In genomic region chr6:40033935-40034334, GRCm38 (mm10) we compare ENCODE assay signal across 20 mouse cellular contexts.
DNase-seq lines count a peak whose midpoint lies in the region; ATAC-seq and TF ChIP-seq lines count a peak whose summit lies in the region.
"Had no signal": no experiment of that assay in that cellular context is flagged by ENCODE, and none has a peak within 500 bp of the region (broad histone marks: within the 10 kb centered on the region; RNA-seq: fewer than 3 reads in every experiment).

No protein-coding gene starts in this region.

- no peak overlapping the region for H3K4me3 ChIP-seq in intestine, postnatal 0 days (ENCODE audit: low read depth, low read length)
- no peak overlapping the region for H3K4me3 ChIP-seq in intestine, embryonic 16.5 days (ENCODE audit: low read length)
- no peak overlapping the region for H3K4me3 ChIP-seq in midbrain, embryonic 11.5 days (ENCODE audit: low read depth, low read length)
- no peak overlapping the region for H3K4me3 ChIP-seq in midbrain, postnatal 0 days (ENCODE audit: low read depth, low read length)

- no peaks in the 10 kb centered on the region for H3K36me3 ChIP-seq in intestine, postnatal 0 days (ENCODE audit: control insufficient read depth, insufficient read depth)
- H3K36me3 ChIP-seq in intestine, embryonic 16.5 days (ENCODE audit: control insufficient read depth, insufficient read depth, low read length): no peaks in the 10 kb centered on the region
- H3K36me3 ChIP-seq in midbrain, embryonic 11.5 days (ENCODE audit: control insufficient read depth, insufficient read depth, low read length): no peaks in the 10 kb centered on the region
- no peaks in the 10 kb centered on the region for H3K36me3 ChIP-seq in midbrain, postnatal 0 days (ENCODE audit: insufficient read depth, low read length)
- H3K36me3 ChIP-seq: G1E had no signal

- TF ChIP-seq CTCF in intestine, postnatal 0 days (IDR thresholded peaks at IDR 0.05; ENCODE audit: low read depth): no peak
- TF ChIP-seq CTCF in midbrain, postnatal 0 days (IDR thresholded peaks at IDR 0.05): no peak

- H3K27me3 ChIP-seq in intestine, postnatal 0 days (replicated peaks; ENCODE audit: control insufficient read depth, insufficient read depth, low read length): no peaks in the 10 kb centered on the region
- no peaks in the 10 kb centered on the region for H3K27me3 ChIP-seq in intestine, embryonic 16.5 days (replicated peaks; ENCODE audit: control insufficient read depth, insufficient read depth, low read length)
- no peaks in the 10 kb centered on the region for H3K27me3 ChIP-seq in midbrain, embryonic 11.5 days (ENCODE audit: control insufficient read depth, insufficient read depth, low read length)
- H3K27me3 ChIP-seq in midbrain, postnatal 0 days (ENCODE audit: insufficient read depth, low read length): no peaks in the 10 kb centered on the region
- H3K27me3 ChIP-seq: Patski had no signal

- H3K27ac ChIP-seq in intestine, postnatal 0 days (ENCODE audit: low read depth, low read length): no peak overlapping the region
- no peak overlapping the region for H3K27ac ChIP-seq in intestine, embryonic 16.5 days (ENCODE audit: low read length)
- no peak overlapping the region for H3K27ac ChIP-seq in midbrain, embryonic 11.5 days (ENCODE audit: low read depth, low read length)
- no peak overlapping the region for H3K27ac ChIP-seq in midbrain, postnatal 0 days (ENCODE audit: low read depth, low read length)

- intact Hi-C loops in heart, postnatal 36 days (cut with DNase I): no loop called here

- peak; percentile 51 for ATAC-seq in intestine, postnatal 0 days
- ATAC-seq in intestine, embryonic 16.5 days: no peak
- no peak for ATAC-seq in midbrain, embryonic 11.5 days (ENCODE audit: low FRiP score)
- no peak for ATAC-seq in midbrain, postnatal 0 days (ENCODE audit: low FRiP score)
- ATAC-seq: activated CD4-positive, CD25-positive, alpha-beta regulatory T cell, adult 4 months; CD4-positive, CD25-positive, alpha-beta regulatory T cell, adult 4 months; Patski had no signal

- H3K9ac ChIP-seq in intestine, postnatal 0 days (ENCODE audit: low read depth, low read length): no peak overlapping the region
- H3K9ac ChIP-seq in intestine, embryonic 16.5 days (ENCODE audit: low read depth, low read length): no peak overlapping the region
- no peak overlapping the region for H3K9ac ChIP-seq in midbrain, embryonic 11.5 days (ENCODE audit: low read length)
- H3K9ac ChIP-seq in midbrain, postnatal 0 days (replicated peaks; ENCODE audit: low read length, poor library complexity, severe bottlenecking): no peak overlapping the region

- DNase-seq in heart, adult 11 months: peak; percentile 57
- no peak for DNase-seq in heart, postnatal 36 days
- DNase-seq in midbrain, embryonic 11.5 days (ENCODE audit: low spot score, missing footprints): peak; percentile 59
- DNase-seq in midbrain, postnatal 0 days (ENCODE audit: low spot score): no peak
- DNase-seq: adrenal gland, adult 2 months; adrenal gland, adult 8-10 months; adrenal gland, postnatal 10 days; adrenal gland, postnatal 14 days; adrenal gland, postnatal 25 days; adrenal gland, postnatal 36 days; B cell, adult 2 months; cerebellum, adult 11 months; cerebellum, adult 11-12 months; cerebellum, adult 18-20 months had no signal

- WGBS in intestine, postnatal 0 days: 76% methylated on average over 3 of the region's 3 CpGs
- 90% methylated on average over 3 of the region's 3 CpGs for WGBS in intestine, embryonic 16.5 days
- 91% methylated on average over 3 of the region's 3 CpGs for WGBS in midbrain, embryonic 11.5 days
- 92% methylated on average over 3 of the region's 3 CpGs for WGBS in midbrain, postnatal 0 days

- H3K9me3 ChIP-seq in intestine, postnatal 0 days (ENCODE audit: control insufficient read depth): no peaks in the 10 kb centered on the region
- no peaks in the 10 kb centered on the region for H3K9me3 ChIP-seq in intestine, embryonic 16.5 days (ENCODE audit: control insufficient read depth, low read length)
- no peaks in the 10 kb centered on the region for H3K9me3 ChIP-seq in midbrain, embryonic 11.5 days (ENCODE audit: control insufficient read depth, low read length)
- H3K9me3 ChIP-seq in midbrain, postnatal 0 days (ENCODE audit: low read length): no peaks in the 10 kb centered on the region
- H3K9me3 ChIP-seq: G1E had no signal

- H3K4me2 ChIP-seq in intestine, postnatal 0 days (replicated peaks; ENCODE audit: low read depth): no peak overlapping the region
- no peak overlapping the region for H3K4me2 ChIP-seq in intestine, embryonic 16.5 days (ENCODE audit: low read depth, low read length)
- no peak overlapping the region for H3K4me2 ChIP-seq in midbrain, embryonic 11.5 days
- H3K4me2 ChIP-seq in midbrain, postnatal 0 days (ENCODE audit: low read depth, low read length, poor library complexity, severe bottlenecking): no peak overlapping the region

- no peaks in the 10 kb centered on the region for H3K4me1 ChIP-seq in intestine, postnatal 0 days (replicated peaks; ENCODE audit: control insufficient read depth, insufficient read depth, low read length)
- no peaks in the 10 kb centered on the region for H3K4me1 ChIP-seq in intestine, embryonic 16.5 days (ENCODE audit: control insufficient read depth, insufficient read depth, low read length)
- H3K4me1 ChIP-seq in midbrain, embryonic 11.5 days (ENCODE audit: control insufficient read depth, insufficient read depth, low read length): peaks cover 3% of the 10 kb centered on the region; the same call in 1 of the 2 replicates
- H3K4me1 ChIP-seq in midbrain, postnatal 0 days (ENCODE audit: insufficient read depth, low read length): no peaks in the 10 kb centered on the region; the same call in 1 of the 2 replicates

Comparison
In these comparisons a context has a peak if more than half of its experiments do, and no peak if none do; other contexts are left out.
1. DNase-seq: peak in heart, adult 11 months (single experiment) and midbrain, embryonic 11.5 days (single experiment); none in heart, postnatal 36 days (0 of 2) and midbrain, postnatal 0 days (single experiment).